Mouse (Mus musculus) mouse trophoblast stem cell (cell line): ENCODE results near the gene 1700019N19Rik.

Source experiments
- in situ Hi-C, 2 experiments: fragments of 300-500 bp; cut with MseI, MboI; formaldehyde crosslinking; loops; 2 replicates in 1 of 2; 3 replicates in 1 of 2; pipeline ENCODE4 v1.15.1; 2025

The 1700019N19Rik gene

GRCm38 (mm10) chr19:58794284-58794683 lies at the start of gene 1700019N19Rik:
1700019N19Rik (minus strand) TSS chr19:58794461.
- in situ Hi-C loops = no loop called here

GRCm38 (mm10) chr19:58843606-58844005 lies 49.3 kb upstream of the 1700019N19Rik start:
- in situ Hi-C loops = no loop called here

DNA sequence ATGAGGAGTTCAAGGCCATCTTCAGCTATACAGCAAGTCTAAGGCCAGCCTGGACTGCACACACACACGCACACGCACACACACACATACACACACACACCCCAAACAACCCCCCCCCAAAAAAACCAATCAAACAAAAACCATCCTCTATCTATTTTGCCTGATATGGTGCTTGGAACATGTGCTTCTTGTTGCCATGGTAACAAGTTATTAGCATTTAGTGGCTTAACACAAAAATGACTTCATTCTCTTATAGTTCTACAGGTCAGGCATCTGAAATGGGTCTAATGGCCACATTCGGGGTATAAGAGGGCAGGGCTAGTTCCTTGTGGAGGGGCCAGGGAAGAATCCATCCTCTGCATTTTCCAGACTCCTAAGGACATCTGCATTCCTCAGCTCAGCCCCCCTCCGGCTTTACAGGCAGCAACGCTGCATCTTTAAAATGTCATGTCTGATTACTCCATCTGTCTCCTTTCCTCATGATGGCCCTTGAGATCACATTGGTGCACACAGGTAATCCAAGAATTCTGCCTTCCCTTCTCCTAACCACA lies 46.5 kb upstream of the 1700019N19Rik start:
- in situ Hi-C loops = no loop called here

- in situ Hi-C loops = no loop called here
These were observed 45.5 kb upstream of the 1700019N19Rik start for GRCm38 (mm10) chr19:58839806-58840205.

GRCm38 (mm10) chr19:58839345-58839744 lies 45.1 kb upstream of the 1700019N19Rik start:
- in situ Hi-C loops = no loop called here

GRCm38 (mm10) chr19:58838706-58839105 lies 44.4 kb upstream of the 1700019N19Rik start:
- in situ Hi-C loops = no loop called here

- in situ Hi-C loops = no loop called here
These were observed 39.4 kb upstream of the 1700019N19Rik start for GRCm38 (mm10) chr19:58833639-58834180.

DNA sequence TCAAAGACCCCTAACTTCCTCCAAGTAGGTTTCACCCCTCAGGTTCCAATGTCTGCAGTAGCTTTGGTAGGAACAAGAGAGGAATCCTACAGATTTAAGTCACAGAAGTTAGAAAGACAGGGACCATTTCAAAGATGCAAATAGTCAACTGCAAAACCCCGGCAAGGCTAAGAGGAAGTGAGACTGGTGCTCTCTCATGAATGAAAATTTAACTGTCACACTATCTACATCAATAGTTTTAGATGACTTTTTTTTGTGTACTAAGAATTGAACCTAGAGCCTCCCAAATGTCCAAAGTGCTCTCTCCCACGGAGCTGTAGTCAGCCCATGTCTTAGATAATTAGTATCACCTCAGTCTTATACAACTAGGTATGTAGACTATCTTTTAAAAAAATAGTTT lies 38.7 kb upstream of the 1700019N19Rik start:
- in situ Hi-C loops = no loop called here

DNA sequence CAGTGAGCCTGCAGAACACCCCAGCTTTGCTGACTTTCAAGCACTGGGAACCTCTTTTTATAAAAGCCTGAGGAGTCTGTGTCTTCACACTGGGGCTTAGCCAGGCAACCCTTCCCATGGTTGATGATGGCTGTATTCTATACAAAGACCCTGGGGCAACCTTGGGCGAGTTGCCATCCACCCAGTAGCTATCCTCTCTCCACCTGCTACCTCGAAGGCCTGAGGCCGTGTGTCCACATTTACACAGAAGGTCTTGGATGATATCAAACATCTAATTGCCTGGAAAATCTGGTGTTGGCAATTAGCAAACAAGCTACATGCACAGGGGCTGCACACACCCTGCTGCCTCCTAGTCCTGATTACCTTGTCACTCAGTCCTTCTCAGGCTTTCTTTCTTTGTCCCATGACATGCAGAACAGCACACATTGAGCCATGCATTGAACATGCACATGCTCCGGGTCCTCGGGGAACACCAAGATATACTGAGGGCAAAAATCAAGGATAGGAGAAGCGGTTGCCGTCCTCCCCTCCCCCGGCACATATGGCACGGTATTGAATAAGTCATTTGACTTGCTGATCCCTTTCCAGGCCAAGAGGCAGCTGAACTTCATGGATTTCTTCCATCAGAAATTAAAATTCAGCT lies 37.1 kb upstream of the 1700019N19Rik start:
- in situ Hi-C loops = no loop called here

DNA sequence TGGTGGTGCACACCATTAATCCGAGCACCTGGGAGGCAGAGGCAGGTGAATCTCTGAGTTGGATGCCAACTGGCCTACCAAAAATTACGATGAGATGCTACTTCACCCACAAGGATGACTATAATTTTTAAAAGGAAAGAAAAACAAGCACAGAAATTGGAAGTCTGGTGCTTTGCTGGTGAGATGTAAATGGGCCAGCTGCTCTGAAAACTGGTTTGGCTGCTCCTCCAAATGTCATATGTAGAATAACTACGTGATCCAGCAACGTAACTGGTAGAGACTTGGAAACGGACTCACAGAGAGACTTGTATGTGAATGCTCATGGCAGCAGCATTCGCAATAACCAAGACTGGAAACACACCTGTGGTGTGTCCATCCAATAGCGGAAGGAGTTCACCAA lies 35.9 kb upstream of the 1700019N19Rik start:
- in situ Hi-C loops = no loop called here

GRCm38 (mm10) chr19:58829575-58829974 lies 35.3 kb upstream of the 1700019N19Rik start:
- in situ Hi-C loops = no loop called here

GRCm38 (mm10) chr19:58827656-58828055 lies 33.4 kb upstream of the 1700019N19Rik start:
- in situ Hi-C loops = no loop called here

- in situ Hi-C loops = loop anchor here in 1 of 2 experiments (25.0 kb wide), 1 partner anchor 388 kb away; the partner anchor contains the start of gene Kcnk18
These were observed 30.1 kb upstream of the 1700019N19Rik start for GRCm38 (mm10) chr19:58824316-58824715.

- in situ Hi-C loops = loop anchor here in 1 of 2 experiments (25.0 kb wide), 1 partner anchor 389 kb away; the partner anchor contains the start of gene Kcnk18
These were observed 29.0 kb upstream of the 1700019N19Rik start for GRCm38 (mm10) chr19:58823301-58823700.

GRCm38 (mm10) chr19:58822454-58823200 lies 28.4 kb upstream of the 1700019N19Rik start:
- in situ Hi-C loops = loop anchor here in 1 of 2 experiments (25.0 kb wide), 1 partner anchor 390 kb away; the partner anchor contains the start of gene Kcnk18

DNA sequence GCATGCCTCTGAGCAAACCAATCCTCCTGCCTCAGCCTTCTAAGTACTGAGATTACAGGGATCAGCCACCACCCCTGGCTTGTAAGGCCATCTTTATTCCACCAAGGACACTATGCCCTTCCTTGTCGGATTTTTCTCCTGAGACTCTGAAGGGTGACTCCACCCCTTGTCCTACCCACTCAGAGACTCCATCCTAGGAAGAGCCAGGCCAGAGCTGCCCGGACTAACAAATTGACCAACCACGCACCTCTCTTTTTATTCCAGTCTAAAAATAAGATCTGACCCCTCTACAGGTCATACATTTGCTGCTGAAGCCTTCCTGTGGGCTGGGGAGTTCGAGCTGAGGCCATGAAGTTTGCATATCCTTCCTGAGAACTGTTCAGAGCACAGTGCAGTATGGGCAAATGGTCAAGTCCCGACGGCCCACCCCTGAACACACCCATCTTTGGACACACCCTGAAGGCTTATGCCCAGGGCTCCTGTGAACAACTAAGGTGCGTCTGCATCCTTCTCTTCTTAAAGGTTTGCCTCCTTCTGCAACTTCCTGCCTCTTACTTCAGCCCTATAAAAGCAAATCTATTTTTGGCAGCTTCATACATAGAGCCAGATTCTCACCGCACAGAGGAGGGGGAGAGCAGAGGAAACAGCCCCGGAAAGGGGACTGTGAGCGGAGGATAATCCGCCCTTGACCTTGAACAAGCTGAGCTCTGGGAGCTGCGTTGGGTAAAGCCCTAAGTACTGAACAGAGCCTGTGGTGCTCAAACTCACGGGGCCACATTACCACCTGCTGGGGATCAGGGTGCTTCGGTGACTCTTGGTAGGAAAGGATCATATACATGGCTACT lies 24.5 kb upstream of the 1700019N19Rik start:
- in situ Hi-C loops = loop anchor here in 1 of 2 experiments (25.0 kb wide), 1 partner anchor 394 kb away; the partner anchor contains the start of gene Kcnk18

GRCm38 (mm10) chr19:58817398-58817797 lies 23.1 kb upstream of the 1700019N19Rik start:
- in situ Hi-C loops = loop anchor here in 1 of 2 experiments (25.0 kb wide), 1 partner anchor 395 kb away; the partner anchor contains the start of gene Kcnk18

GRCm38 (mm10) chr19:58816453-58817041 lies 22.3 kb upstream of the 1700019N19Rik start:
- in situ Hi-C loops = loop anchor here in 1 of 2 experiments (25.0 kb wide), 1 partner anchor 396 kb away; the partner anchor contains the start of gene Kcnk18

- in situ Hi-C loops = loop anchor here in 1 of 2 experiments (25.0 kb wide), 1 partner anchor 397 kb away; the partner anchor contains the start of gene Kcnk18
These were observed 21.1 kb upstream of the 1700019N19Rik start for GRCm38 (mm10) chr19:58815179-58815922.

GRCm38 (mm10) chr19:58810536-58810935 lies 16.3 kb upstream of the 1700019N19Rik start:
- in situ Hi-C loops = loop anchor here in 1 of 2 experiments (25.0 kb wide), 1 partner anchor 402 kb away; the partner anchor contains the start of gene Kcnk18
